Mouse (Mus musculus) stomach, postnatal 0 days (tissue): ENCODE measurements at regions not wholly inside any gene's neighbourhood (a gene's known extent, or its start where the extent isn't known, plus 50 kb on each side); places are given as distances from the start of the nearest gene placed in this dataset.

Experiments
- ATAC-seq: fragments of 200-750 bp; cut with Nextera tagmentation; 2 replicates; pipeline ENCODE4 v1.8.0; 2017; ENCODE audit not compliant: low FRiP score, low TSS enrichment
- DNase-seq: peaks from one replicate; pipeline ENCODE4 v3.0.0-alpha.2; 2016; ENCODE audit warnings: low spot score
- H3K27ac ChIP-seq: fragments of 300-500 bp; sonication (generic); replicated peaks from 2 replicates; pipeline ENCODE4 v1.5.1; 2014; ENCODE audit warnings: mild to moderate bottlenecking, control low read depth
- H3K27me3 ChIP-seq: fragments of 300-500 bp; sonication (generic); 2 replicates; pipeline ENCODE4 v1.6.1; 2014; ENCODE audit warnings: low read length; ENCODE audit not compliant: control insufficient read depth, insufficient read depth
- H3K36me3 ChIP-seq: fragments of 300-500 bp; sonication (generic); 2 replicates; pipeline ENCODE4 v1.6.1; 2014; ENCODE audit warnings: low read length, mixed read lengths; ENCODE audit not compliant: control insufficient read depth, insufficient read depth
- H3K4me1 ChIP-seq: fragments of 300-500 bp; sonication (generic); replicated peaks from 2 replicates; pipeline ENCODE4 v1.6.1; 2014; ENCODE audit warnings: antibody characterized with exemption; ENCODE audit not compliant: control insufficient read depth, insufficient read depth
- H3K4me2 ChIP-seq: fragments of 300-500 bp; sonication (generic); replicated peaks from 2 replicates; pipeline ENCODE4 v1.6.1; 2014; ENCODE audit warnings: low read depth, mild to moderate bottlenecking, control low read depth, moderate library complexity
- H3K4me3 ChIP-seq: fragments of 300-500 bp; sonication (generic); 2 replicates; pipeline ENCODE4 v1.5.1; 2014; ENCODE audit warnings: low read depth, low read length, control low read depth
- H3K9ac ChIP-seq: fragments of 300-500 bp; sonication (generic); 2 replicates; pipeline ENCODE4 v1.6.1; 2014; ENCODE audit warnings: mild to moderate bottlenecking, low read length, control low read depth, mixed read lengths
- H3K9me3 ChIP-seq: fragments of 300-500 bp; sonication (generic); 2 replicates; pipeline ENCODE4 v1.6.1; 2016; ENCODE audit warnings: low read length; ENCODE audit not compliant: control insufficient read depth
- CTCF ChIP-seq: IDR thresholded peaks from 2 replicates; pipeline ENCODE4 v1.5.1; 2016; ENCODE audit warnings: antibody characterized with exemption, low read depth, mild to moderate bottlenecking, moderate library complexity
- EP300 ChIP-seq: optimal IDR thresholded peaks from 2 replicates; pipeline ENCODE3; 2016; ENCODE audit warnings: antibody characterized with exemption
- WGBS: fragments of 180-500 bp; shearing (Covaris S2); extraction: QIAGEN DNeasy Blood & Tissue Kit; methylation state at CpG from one replicate; pipeline ENCODE4 v1.1.7; 2014; 5-methylcytosine and 5-hydroxymethylcytosine counted together

GRCm38 (mm10) chr13:112223616-112224015 is 64.6 kb upstream of the Ankrd55 start:
- Histone ChIP-seq H3K27ac (no peak overlapping the region), H3K4me3 (no peak overlapping the region), H3K4me1 (no peaks in the 10 kb centered on the region), H3K9me3 (no peaks in the 10 kb centered on the region), H3K9ac (no peak overlapping the region), H3K27me3 (no peaks in the 10 kb centered on the region), H3K4me2 (no peak overlapping the region), H3K36me3 (no peaks in the 10 kb centered on the region)
- TF ChIP-seq EP300 = no peak
- TF ChIP-seq CTCF = no peak
- ATAC-seq = no peak
- WGBS = 62% methylated on average over 2 of the region's 2 CpGs
- DNase-seq = no peak

- TF ChIP-seq EP300 = no peak
- no peak for TF ChIP-seq CTCF
- Histone ChIP-seq H3K4me3 (no peak overlapping the region), H3K36me3 (no peaks in the 10 kb centered on the region), H3K9me3 (no peaks in the 10 kb centered on the region), H3K27ac (no peak overlapping the region), H3K4me2 (no peak overlapping the region), H3K9ac (no peak overlapping the region), H3K27me3 (no peaks in the 10 kb centered on the region), H3K4me1 (no peaks in the 10 kb centered on the region)
- DNase-seq (no peak), ATAC-seq (peak; percentile 78; the same call in 1 of the 2 replicates)
- 34% methylated on average over 13 of the region's 13 CpGs for WGBS
These were observed 60.5 kb upstream of the Ankrd55 start for GRCm38 (mm10) chr13:112227766-112228165.

GRCm38 (mm10) chr13:112228846-112229245 is 59.4 kb upstream of the Ankrd55 start:
- no peak for ATAC-seq
- Histone ChIP-seq H3K9me3 (no peaks in the 10 kb centered on the region), H3K4me1 (no peaks in the 10 kb centered on the region), H3K4me3 (no peak overlapping the region), H3K27me3 (no peaks in the 10 kb centered on the region), H3K9ac (no peak overlapping the region), H3K27ac (no peak overlapping the region), H3K4me2 (no peak overlapping the region), H3K36me3 (no peaks in the 10 kb centered on the region)
- TF ChIP-seq EP300 = no peak
- TF ChIP-seq CTCF = no peak
- DNase-seq = no peak
- WGBS = 78% methylated on average over 4 of the region's 4 CpGs

- H3K27me3 ChIP-seq = no peaks in the 10 kb centered on the region
- WGBS = 33% methylated on average over 3 of the region's 3 CpGs
- no peak overlapping the region for H3K4me2 ChIP-seq
- no peak for TF ChIP-seq CTCF
- TF ChIP-seq EP300 = no peak
- ATAC-seq (no peak), DNase-seq (no peak)
- no peaks in the 10 kb centered on the region for H3K4me1 ChIP-seq
- H3K4me3 ChIP-seq = no peak overlapping the region
- H3K9ac ChIP-seq = no peak overlapping the region
- H3K36me3 ChIP-seq = no peaks in the 10 kb centered on the region
- H3K27ac ChIP-seq = no peak overlapping the region
- no peaks in the 10 kb centered on the region for H3K9me3 ChIP-seq
These were observed 58.1 kb upstream of the Ankrd55 start for GRCm38 (mm10) chr13:112230176-112230575.

- TF ChIP-seq EP300 (no peak), CTCF (no peak)
- WGBS = 67% methylated on average over 6 of the region's 6 CpGs
- no peak overlapping the region for H3K9ac ChIP-seq
- H3K4me1 ChIP-seq = no peaks in the 10 kb centered on the region
- no peak overlapping the region for H3K4me2 ChIP-seq
- DNase-seq (no peak), ATAC-seq (no peak)
- H3K9me3 ChIP-seq = no peaks in the 10 kb centered on the region
- no peaks in the 10 kb centered on the region for H3K27me3 ChIP-seq
- no peaks in the 10 kb centered on the region for H3K36me3 ChIP-seq
- H3K4me3 ChIP-seq = no peak overlapping the region
- no peak overlapping the region for H3K27ac ChIP-seq
These were observed 53.6 kb upstream of the Ankrd55 start for GRCm38 (mm10) chr13:112234695-112235094.

- WGBS = 56% methylated on average over 6 of the region's 6 CpGs
- no peaks in the 10 kb centered on the region for H3K36me3 ChIP-seq
- H3K9ac ChIP-seq = no peak overlapping the region
- DNase-seq = no peak
- no peaks in the 10 kb centered on the region for H3K4me1 ChIP-seq
- TF ChIP-seq CTCF (no peak), EP300 (no peak)
- H3K27ac ChIP-seq = no peak overlapping the region
- ATAC-seq = no peak
- no peaks in the 10 kb centered on the region for H3K9me3 ChIP-seq
- no peak overlapping the region for H3K4me3 ChIP-seq
- H3K27me3 ChIP-seq = no peaks in the 10 kb centered on the region
- H3K4me2 ChIP-seq = no peak overlapping the region
These were observed 51.3 kb upstream of the Ankrd55 start for GRCm38 (mm10) chr13:112236956-112237355.
